Mouse (Mus musculus): ENCODE measurements around the gene Gnb3. TPM values are rescaled to one million over a fixed set of nuclear protein-coding genes. Genes with fewer than 3 reads are reported as not detected.
A peak's percentile ranks its signal among the peaks of the same experiment; 100 is the strongest.

Gnb3 gene
- polyA plus RNA-seq, 1 experiment from 2014 or later, result 0.76 TPM

GRCm38 (mm10) chr6:124863658-124864298, 23.7 kb upstream of the Gnb3 start, which contains the start of gene Gpr162:
Gpr162 (minus strand) TSS chr6:124863983.
- H3K27me3 ChIP-seq (ENCODE audit: insufficient read depth, poor library complexity, severe bottlenecking), result peaks cover 62% of the 10 kb centered on the region
- H3K36me3 ChIP-seq, result peaks cover 5% of the 10 kb centered on the region; the same call in 1 of the 2 replicates
- under 1% methylated on average over 43 of the region's 43 CpGs for WGBS
- peak within 1 kb of the TSS; percentile 94 for H3K27ac ChIP-seq
- peaks cover 72% of the 10 kb centered on the region for H3K4me1 ChIP-seq (replicated peaks)
- peak within 1 kb of the TSS; percentile 71 for H3K4me3 ChIP-seq
- no peaks in the 10 kb centered on the region for H3K9me3 ChIP-seq
- DNase-seq (ENCODE audit: low spot score), result peak; percentile 76

GRCm38 (mm10) chr6:124863125-124863657, 23.1 kb upstream of the Gnb3 start:
- 0% methylated on average over 16 of the region's 16 CpGs for WGBS
- Histone ChIP-seq H3K4me3 (peak overlapping the region; percentile 71), H3K9me3 (no peaks in the 10 kb centered on the region), H3K27ac (peak overlapping the region; percentile 94), H3K36me3 (peaks cover 5% of the 10 kb centered on the region; the same call in 1 of the 2 replicates), H3K27me3 (ENCODE audit: insufficient read depth, poor library complexity, severe bottlenecking) (peaks cover 68% of the 10 kb centered on the region), H3K4me1 (replicated peaks) (peaks cover 78% of the 10 kb centered on the region)
- peak; percentile 26 for DNase-seq (ENCODE audit: low spot score)

DNA sequence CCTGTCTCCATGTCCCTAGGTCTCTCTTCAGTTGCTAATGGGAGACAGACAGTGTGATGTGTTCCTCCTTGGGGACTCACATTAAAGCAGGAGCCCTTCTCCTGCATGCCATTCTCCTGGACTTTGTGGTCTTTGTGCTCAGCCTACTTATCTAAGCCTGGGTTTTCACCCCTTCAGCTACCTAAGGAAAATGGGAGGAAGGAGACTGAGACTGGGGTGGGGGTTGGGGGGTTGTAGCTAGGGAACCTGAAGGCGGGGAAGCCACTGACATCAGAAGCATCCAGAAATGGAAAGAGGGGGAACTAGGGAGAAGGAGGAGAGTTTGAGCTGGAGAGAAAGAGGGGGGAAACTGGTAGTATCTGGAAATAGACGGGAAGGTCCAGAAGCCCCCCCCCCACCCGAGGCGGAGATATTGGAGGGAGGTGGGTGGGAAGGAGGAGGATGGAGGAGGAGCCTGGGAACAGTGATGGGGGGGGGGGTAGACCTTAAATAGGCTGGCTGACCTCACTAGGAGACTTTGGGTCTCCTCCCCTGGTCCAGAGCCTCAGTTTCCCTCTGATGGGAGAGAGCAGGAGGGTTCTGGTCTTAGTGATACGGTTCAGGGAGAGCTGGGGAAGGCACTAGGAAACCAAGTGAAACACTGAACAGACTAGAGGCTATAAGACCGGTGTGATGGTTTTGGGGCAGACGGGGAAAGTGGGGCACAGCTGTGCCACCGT, 22.5 kb upstream of the Gnb3 start:
- 13% methylated on average over 8 of the region's 8 CpGs for WGBS
- peak overlapping the region; percentile 94 for H3K27ac ChIP-seq
- peaks cover 71% of the 10 kb centered on the region for H3K27me3 ChIP-seq (ENCODE audit: insufficient read depth, poor library complexity, severe bottlenecking)
- H3K9me3 ChIP-seq, result no peaks in the 10 kb centered on the region
- H3K36me3 ChIP-seq, result peaks cover 5% of the 10 kb centered on the region; the same call in 1 of the 2 replicates
- H3K4me1 ChIP-seq (replicated peaks), result peaks cover 85% of the 10 kb centered on the region
- no peak for DNase-seq (ENCODE audit: low spot score)
- peak overlapping the region; percentile 71 for H3K4me3 ChIP-seq

- Histone ChIP-seq H3K4me1 (replicated peaks) (peaks cover 92% of the 10 kb centered on the region), H3K36me3 (peaks cover 5% of the 10 kb centered on the region; the same call in 1 of the 2 replicates), H3K27ac (peak overlapping the region; percentile 94), H3K27me3 (ENCODE audit: insufficient read depth, poor library complexity, severe bottlenecking) (peaks cover 70% of the 10 kb centered on the region), H3K9me3 (no peaks in the 10 kb centered on the region), H3K4me3 (peak overlapping the region; percentile 71; the same call in 1 of the 2 replicates)
- WGBS, result 32% methylated on average over 3 of the region's 3 CpGs
- DNase-seq (ENCODE audit: low spot score), result no peak
These were observed 21.7 kb upstream of the Gnb3 start for GRCm38 (mm10) chr6:124861802-124862201.

DNA sequence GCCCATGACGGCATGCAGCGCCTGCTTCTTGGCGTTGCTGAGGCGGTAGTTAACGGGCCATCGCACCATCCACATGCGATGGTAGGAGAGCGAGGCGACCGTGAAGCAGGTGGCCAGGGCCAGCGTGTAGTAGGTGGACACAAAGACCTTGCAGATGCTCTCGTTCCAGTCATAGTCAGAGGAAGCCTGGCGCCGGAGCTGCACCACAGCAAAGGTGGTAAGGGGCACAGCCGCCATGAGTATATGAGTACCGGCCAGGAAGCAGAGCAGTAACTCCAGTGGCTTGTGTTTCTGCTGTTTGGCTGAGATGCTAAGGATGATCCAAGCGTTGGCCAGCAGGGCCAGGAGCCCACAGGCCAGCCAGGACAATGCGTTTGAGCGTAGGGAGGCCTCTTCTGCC, 21.2 kb upstream of the Gnb3 start:
- DNase-seq (ENCODE audit: low spot score), result no peak
- 80% methylated on average over 19 of the region's 19 CpGs for WGBS
- H3K4me3 ChIP-seq, result no peak overlapping the region
- H3K36me3 ChIP-seq, result peaks cover 5% of the 10 kb centered on the region; the same call in 1 of the 2 replicates
- H3K4me1 ChIP-seq (replicated peaks), result peaks cover 93% of the 10 kb centered on the region
- H3K9me3 ChIP-seq, result no peaks in the 10 kb centered on the region
- peaks cover 64% of the 10 kb centered on the region for H3K27me3 ChIP-seq (ENCODE audit: insufficient read depth, poor library complexity, severe bottlenecking)
- H3K27ac ChIP-seq, result peak overlapping the region; percentile 94

GRCm38 (mm10) chr6:124860511-124860910, 20.4 kb upstream of the Gnb3 start:
- no peaks in the 10 kb centered on the region for H3K9me3 ChIP-seq
- peaks cover 61% of the 10 kb centered on the region for H3K27me3 ChIP-seq (ENCODE audit: insufficient read depth, poor library complexity, severe bottlenecking)
- H3K27ac ChIP-seq, result 0 out of 2 replicates have a peak overlapping the region, but pooled peaks have one; percentile 66
- DNase-seq (ENCODE audit: low spot score), result no peak
- WGBS, result 79% methylated on average over 9 of the region's 9 CpGs
- H3K36me3 ChIP-seq, result peaks cover 5% of the 10 kb centered on the region; the same call in 1 of the 2 replicates
- H3K4me3 ChIP-seq, result no peak overlapping the region
- peaks cover 92% of the 10 kb centered on the region for H3K4me1 ChIP-seq (replicated peaks)

- peaks cover 57% of the 10 kb centered on the region for H3K27me3 ChIP-seq (ENCODE audit: insufficient read depth, poor library complexity, severe bottlenecking)
- peak overlapping the region; percentile 14 for H3K4me3 ChIP-seq
- no peaks in the 10 kb centered on the region for H3K9me3 ChIP-seq
- peaks cover 91% of the 10 kb centered on the region for H3K4me1 ChIP-seq (replicated peaks)
- 10% methylated on average over 12 of the region's 12 CpGs for WGBS
- peaks cover 5% of the 10 kb centered on the region; the same call in 1 of the 2 replicates for H3K36me3 ChIP-seq
- H3K27ac ChIP-seq, result peak overlapping the region; percentile 66
- peak; percentile 91 for DNase-seq (ENCODE audit: low spot score)
These were observed 19.6 kb upstream of the Gnb3 start for GRCm38 (mm10) chr6:124859725-124860124.

GRCm38 (mm10) chr6:124858561-124859318, 18.7 kb upstream of the Gnb3 start:
- DNase-seq (ENCODE audit: low spot score), result no peak
- 0 out of 2 replicates have a peak overlapping the region, but pooled peaks have one; percentile 23 for H3K27ac ChIP-seq
- H3K36me3 ChIP-seq, result peaks cover 10% of the 10 kb centered on the region; the same call in 1 of the 2 replicates
- peaks cover 85% of the 10 kb centered on the region for H3K4me1 ChIP-seq (replicated peaks)
- 76% methylated on average over 28 of the region's 28 CpGs for WGBS
- peak overlapping the region; percentile 86; the same call in 1 of the 2 replicates for H3K4me3 ChIP-seq
- peaks cover 52% of the 10 kb centered on the region for H3K27me3 ChIP-seq (ENCODE audit: insufficient read depth, poor library complexity, severe bottlenecking)
- no peaks in the 10 kb centered on the region for H3K9me3 ChIP-seq

GRCm38 (mm10) chr6:124857840-124858530, 17.9 kb upstream of the Gnb3 start:
- no peak for DNase-seq (ENCODE audit: low spot score)
- peaks cover 48% of the 10 kb centered on the region for H3K27me3 ChIP-seq (ENCODE audit: insufficient read depth, poor library complexity, severe bottlenecking)
- WGBS, result 24% methylated on average over 26 of the region's 26 CpGs
- H3K4me1 ChIP-seq (replicated peaks), result peaks cover 77% of the 10 kb centered on the region
- peak overlapping the region; percentile 97 for H3K27ac ChIP-seq
- H3K36me3 ChIP-seq, result peaks cover 17% of the 10 kb centered on the region
- H3K4me3 ChIP-seq, result peak overlapping the region; percentile 86
- H3K9me3 ChIP-seq, result no peaks in the 10 kb centered on the region

GRCm38 (mm10) chr6:124856916-124857839, 17.1 kb upstream of the Gnb3 start, which contains the start of gene P3h3:
P3h3 (minus strand) TSS chr6:124857752.
- H3K4me1 ChIP-seq (replicated peaks), result peaks cover 69% of the 10 kb centered on the region

DNA sequence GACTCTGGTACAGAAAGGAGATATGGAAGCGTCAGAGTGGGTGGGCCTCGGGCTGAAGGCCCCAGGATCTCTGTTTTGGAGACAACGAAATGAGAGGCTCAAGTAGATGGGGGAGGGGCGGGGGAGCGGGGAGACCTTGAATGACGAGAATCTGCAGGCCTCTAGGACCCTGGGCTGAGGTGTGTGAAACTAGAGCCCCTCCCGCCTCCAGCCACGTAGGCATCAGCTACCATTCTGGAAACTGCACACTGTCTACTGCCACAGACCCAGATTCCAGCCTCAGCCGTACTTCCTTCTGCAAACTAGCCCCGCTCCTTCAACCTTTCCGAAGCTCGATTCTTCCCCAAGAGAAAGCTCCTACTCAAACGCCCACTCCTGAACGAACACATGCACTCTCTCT, 16.2 kb upstream of the Gnb3 start:
- 8% methylated on average over 14 of the region's 14 CpGs for WGBS

More at GRCm38 (mm10) chr6:124856916-124857839, 17.1 kb upstream of the Gnb3 start, which contains the start of gene P3h3:
- H3K9me3 ChIP-seq, result no peaks in the 10 kb centered on the region
- H3K4me3 ChIP-seq, result peak within 1 kb of the TSS; percentile 86
- DNase-seq (ENCODE audit: low spot score), result peak; percentile 89
- WGBS, result under 1% methylated on average over 86 of the region's 86 CpGs
- H3K27ac ChIP-seq, result peak within 1 kb of the TSS; percentile 97
- peaks cover 20% of the 10 kb centered on the region for H3K36me3 ChIP-seq
- H3K27me3 ChIP-seq (ENCODE audit: insufficient read depth, poor library complexity, severe bottlenecking), result peaks cover 40% of the 10 kb centered on the region

More for the DNA sequence above, 16.2 kb upstream of the Gnb3 start:
- peak; percentile 71 for DNase-seq (ENCODE audit: low spot score)
- peaks cover 31% of the 10 kb centered on the region for H3K27me3 ChIP-seq (ENCODE audit: insufficient read depth, poor library complexity, severe bottlenecking)
- peak overlapping the region; percentile 86 for H3K4me3 ChIP-seq
- H3K27ac ChIP-seq, result peak overlapping the region; percentile 97
- peaks cover 18% of the 10 kb centered on the region for H3K36me3 ChIP-seq
- no peaks in the 10 kb centered on the region for H3K9me3 ChIP-seq
- peaks cover 61% of the 10 kb centered on the region for H3K4me1 ChIP-seq (replicated peaks)
